Mouse (Mus musculus): ENCODE results near the gene Cdc73. TPM values are rescaled to one million over a fixed set of nuclear protein-coding genes. Genes with fewer than 3 reads are reported as not detected.
A peak's percentile ranks its signal among the peaks of the same experiment; 100 is the strongest.

The Cdc73 gene
- polyA plus RNA-seq, 1 experiment from 2014 or later, result 29.4 TPM

- Histone ChIP-seq H3K4me3 (replicated peaks) (no peak overlapping the region), H3K9ac (no peak overlapping the region), H3K4me2 (no peak overlapping the region), H3K27ac (no peak overlapping the region), H3K36me3 (peaks cover 41% of the 10 kb centered on the region), H3K27me3 (no peaks in the 10 kb centered on the region), H3K9me3 (replicated peaks) (no peaks in the 10 kb centered on the region), H3K4me1 (no peaks in the 10 kb centered on the region)
- 95% methylated on average over 2 of the region's 2 CpGs for WGBS
- no peak for ATAC-seq (replicated peaks; ENCODE audit: low FRiP score)
These were observed 39.5 kb downstream of the Cdc73 start for GRCm38 (mm10) chr1:143663197-143663596.

- 91% methylated on average over 3 of the region's 3 CpGs for WGBS
- no peaks in the 10 kb centered on the region for H3K9me3 ChIP-seq (replicated peaks)
- H3K4me2 ChIP-seq, result no peak overlapping the region
- no peak overlapping the region for H3K27ac ChIP-seq
- H3K36me3 ChIP-seq, result peaks cover 8% of the 10 kb centered on the region; the same call in 1 of the 2 replicates
- H3K9ac ChIP-seq, result no peak overlapping the region
- no peaks in the 10 kb centered on the region for H3K4me1 ChIP-seq
- ATAC-seq (replicated peaks; ENCODE audit: low FRiP score), result no peak
- no peaks in the 10 kb centered on the region for H3K27me3 ChIP-seq
- H3K4me3 ChIP-seq (replicated peaks), result no peak overlapping the region
These were observed 49.0 kb downstream of the Cdc73 start for GRCm38 (mm10) chr1:143653646-143654045.

GRCm38 (mm10) chr1:143650317-143650716, 52.4 kb downstream of the Cdc73 start:
- peaks cover 8% of the 10 kb centered on the region; the same call in 1 of the 2 replicates for H3K36me3 ChIP-seq
- 96% methylated on average over 2 of the region's 2 CpGs for WGBS

GRCm38 (mm10) chr1:143646219-143646618, 56.5 kb downstream of the Cdc73 start:
- 90% methylated on average over 4 of the region's 4 CpGs for WGBS
- Histone ChIP-seq H3K27ac (no peak overlapping the region), H3K9ac (no peak overlapping the region), H3K27me3 (no peaks in the 10 kb centered on the region), H3K4me1 (no peaks in the 10 kb centered on the region), H3K36me3 (peaks cover 8% of the 10 kb centered on the region; the same call in 1 of the 2 replicates), H3K9me3 (replicated peaks) (no peaks in the 10 kb centered on the region), H3K4me2 (no peak overlapping the region), H3K4me3 (replicated peaks) (no peak overlapping the region)
- ATAC-seq (replicated peaks; ENCODE audit: low FRiP score), result no peak

More at GRCm38 (mm10) chr1:143650317-143650716, 52.4 kb downstream of the Cdc73 start:
- Histone ChIP-seq H3K4me1 (no peaks in the 10 kb centered on the region), H3K4me3 (replicated peaks) (no peak overlapping the region), H3K9ac (no peak overlapping the region), H3K9me3 (replicated peaks) (no peaks in the 10 kb centered on the region), H3K27ac (no peak overlapping the region), H3K27me3 (no peaks in the 10 kb centered on the region), H3K4me2 (no peak overlapping the region)
- no peak for ATAC-seq (replicated peaks; ENCODE audit: low FRiP score)

- no peak overlapping the region for H3K4me3 ChIP-seq (replicated peaks)
- no peak overlapping the region for H3K9ac ChIP-seq
- no peak overlapping the region for H3K27ac ChIP-seq
- H3K9me3 ChIP-seq (replicated peaks), result no peaks in the 10 kb centered on the region
- peaks cover 6% of the 10 kb centered on the region; the same call in 1 of the 2 replicates for H3K36me3 ChIP-seq
- no peaks in the 10 kb centered on the region for H3K4me1 ChIP-seq
- H3K27me3 ChIP-seq, result no peaks in the 10 kb centered on the region
- no peak overlapping the region for H3K4me2 ChIP-seq
- 73% methylated on average over 4 of the region's 4 CpGs for WGBS
- ATAC-seq (replicated peaks; ENCODE audit: low FRiP score), result no peak
These were observed 57.3 kb downstream of the Cdc73 start for GRCm38 (mm10) chr1:143645386-143645785.

- Histone ChIP-seq H3K4me1 (no peaks in the 10 kb centered on the region), H3K9ac (no peak overlapping the region), H3K36me3 (no peaks in the 10 kb centered on the region), H3K9me3 (replicated peaks) (no peaks in the 10 kb centered on the region), H3K27me3 (no peaks in the 10 kb centered on the region), H3K4me3 (replicated peaks) (no peak overlapping the region), H3K4me2 (no peak overlapping the region), H3K27ac (no peak overlapping the region)
- 96% methylated on average over 2 of the region's 2 CpGs for WGBS
- no peak for ATAC-seq (replicated peaks; ENCODE audit: low FRiP score)
These were observed 58.5 kb downstream of the Cdc73 start for GRCm38 (mm10) chr1:143644221-143644620.

GRCm38 (mm10) chr1:143640650-143641407, 61.9 kb downstream of the Cdc73 start, which contains the start of gene B3galt2:
B3galt2 (plus strand) TSS chr1:143640664.
- H3K4me1 ChIP-seq, result no peaks in the 10 kb centered on the region
- no peaks in the 10 kb centered on the region for H3K36me3 ChIP-seq
- ATAC-seq (replicated peaks; ENCODE audit: low FRiP score), result no peak
- H3K4me2 ChIP-seq, result peak within 1 kb of the TSS; percentile 37; the same call in 1 of the 2 replicates
- H3K4me3 ChIP-seq (replicated peaks), result no peak within 1 kb of the TSS; the same call in 1 of the 2 replicates
- no peaks in the 10 kb centered on the region for H3K9me3 ChIP-seq (replicated peaks)
- no peaks in the 10 kb centered on the region for H3K27me3 ChIP-seq
- no peak within 1 kb of the TSS for H3K27ac ChIP-seq
- H3K9ac ChIP-seq, result no peak within 1 kb of the TSS
- 60% methylated on average over 15 of the region's 15 CpGs for WGBS

GRCm38 (mm10) chr1:143632854-143633587, 69.7 kb downstream of the Cdc73 start:
- Histone ChIP-seq H3K36me3 (no peaks in the 10 kb centered on the region), H3K4me2 (no peak overlapping the region), H3K4me1 (no peaks in the 10 kb centered on the region), H3K9me3 (replicated peaks) (no peaks in the 10 kb centered on the region), H3K27ac (no peak overlapping the region), H3K4me3 (replicated peaks) (no peak overlapping the region), H3K9ac (no peak overlapping the region), H3K27me3 (no peaks in the 10 kb centered on the region)
- ATAC-seq (replicated peaks; ENCODE audit: low FRiP score), result no peak
- WGBS, result 70% methylated on average over 2 of the region's 2 CpGs

GRCm38 (mm10) chr1:143632361-143632760, 70.3 kb downstream of the Cdc73 start:
- H3K36me3 ChIP-seq, result no peaks in the 10 kb centered on the region
- ATAC-seq (replicated peaks; ENCODE audit: low FRiP score), result no peak
- WGBS, result 78% methylated on average over 1 of the region's 1 CpGs

GRCm38 (mm10) chr1:143631337-143631736, 71.4 kb downstream of the Cdc73 start:
- Histone ChIP-seq H3K27ac (no peak overlapping the region), H3K4me1 (no peaks in the 10 kb centered on the region), H3K4me2 (no peak overlapping the region), H3K27me3 (no peaks in the 10 kb centered on the region), H3K4me3 (replicated peaks) (no peak overlapping the region), H3K36me3 (peaks cover 8% of the 10 kb centered on the region), H3K9me3 (replicated peaks) (no peaks in the 10 kb centered on the region), H3K9ac (no peak overlapping the region)
- 60% methylated on average over 7 of the region's 7 CpGs for WGBS
- ATAC-seq (replicated peaks; ENCODE audit: low FRiP score), result no peak; the same call in 1 of the 2 replicates

More at GRCm38 (mm10) chr1:143632361-143632760, 70.3 kb downstream of the Cdc73 start:
- Histone ChIP-seq H3K9ac (no peak overlapping the region), H3K27me3 (no peaks in the 10 kb centered on the region), H3K27ac (no peak overlapping the region), H3K9me3 (replicated peaks) (no peaks in the 10 kb centered on the region), H3K4me1 (no peaks in the 10 kb centered on the region), H3K4me3 (replicated peaks) (no peak overlapping the region), H3K4me2 (no peak overlapping the region)

GRCm38 (mm10) chr1:143622634-143623033, 80.1 kb downstream of the Cdc73 start:
- H3K4me1 ChIP-seq, result no peaks in the 10 kb centered on the region
- H3K4me3 ChIP-seq (replicated peaks), result no peak overlapping the region
- H3K9me3 ChIP-seq (replicated peaks), result no peaks in the 10 kb centered on the region
- no peak for ATAC-seq (replicated peaks; ENCODE audit: low FRiP score)
- H3K4me2 ChIP-seq, result no peak overlapping the region
- WGBS, result 94% methylated on average over 1 of the region's 1 CpGs
- no peak overlapping the region for H3K27ac ChIP-seq
- no peak overlapping the region for H3K9ac ChIP-seq
- H3K36me3 ChIP-seq, result peaks cover 32% of the 10 kb centered on the region
- no peaks in the 10 kb centered on the region for H3K27me3 ChIP-seq

GRCm38 (mm10) chr1:143621930-143622329, 80.8 kb downstream of the Cdc73 start:
- H3K27ac ChIP-seq, result no peak overlapping the region
- no peak overlapping the region for H3K9ac ChIP-seq
- H3K9me3 ChIP-seq (replicated peaks), result no peaks in the 10 kb centered on the region
- H3K4me2 ChIP-seq, result no peak overlapping the region
- peaks cover 32% of the 10 kb centered on the region for H3K36me3 ChIP-seq
- ATAC-seq (replicated peaks; ENCODE audit: low FRiP score), result no peak
- no peaks in the 10 kb centered on the region for H3K4me1 ChIP-seq
- no peak overlapping the region for H3K4me3 ChIP-seq (replicated peaks)
- H3K27me3 ChIP-seq, result no peaks in the 10 kb centered on the region

Data from kidney, embryonic 15.5 days (tissue).